Mouse (Mus musculus) embryonic facial prominence, embryonic 11.5 days (tissue): ENCODE results near the gene Cox8b. TPM values are rescaled to one million over a fixed set of nuclear protein-coding genes. Genes with fewer than 3 reads are reported as not detected.
"Not testable (repeated sequence)": the region's sequence is repeated elsewhere in the genome, so short reads cannot be mapped to it uniquely, and the experiment has no call there.

ENCODE experiments used
- ATAC-seq: fragments of 200-750 bp; cut with Nextera tagmentation; replicated peaks from 2 replicates; pipeline ENCODE4 v1.8.0; 2017; ENCODE audit warnings: low read depth; ENCODE audit not compliant: insufficient number of reproducible peaks, low FRiP score, low TSS enrichment
- DNase-seq: peaks from one replicate; pipeline ENCODE4 v3.0.0-alpha.2; 2015; ENCODE audit warnings: low spot score
- H3K27ac ChIP-seq: fragments of 300-500 bp; sonication (generic); replicated peaks from 2 replicates; pipeline ENCODE4 v1.5.1; 2014; ENCODE audit warnings: mild to moderate bottlenecking, low read depth, low read length, control low read depth
- H3K27me3 ChIP-seq: fragments of 300-500 bp; sonication (generic); 2 replicates; pipeline ENCODE4 v1.6.1; 2014; ENCODE audit warnings: mild to moderate bottlenecking, low read length, moderate library complexity, mixed read lengths; ENCODE audit not compliant: control insufficient read depth, insufficient read depth
- H3K36me3 ChIP-seq: fragments of 300-500 bp; sonication (generic); replicated peaks from 2 replicates; pipeline ENCODE4 v1.6.1; 2014; ENCODE audit warnings: low read depth, mild to moderate bottlenecking, low read length, moderate library complexity, mixed read lengths; ENCODE audit not compliant: control insufficient read depth, insufficient read depth
- H3K4me1 ChIP-seq: fragments of 300-500 bp; sonication (generic); 2 replicates; pipeline ENCODE4 v1.6.1; 2014; ENCODE audit warnings: low read length, mixed read lengths; ENCODE audit not compliant: control insufficient read depth, insufficient read depth
- H3K4me2 ChIP-seq: fragments of 300-500 bp; sonication (generic); 2 replicates; pipeline ENCODE4 v1.6.1; 2014; ENCODE audit warnings: low read depth, mild to moderate bottlenecking, control low read depth, low read length, moderate library complexity
- H3K4me3 ChIP-seq: fragments of 300-500 bp; sonication (generic); 2 replicates; pipeline ENCODE4 v1.5.1; 2014; ENCODE audit warnings: low read depth, low read length, control low read depth
- H3K9ac ChIP-seq: fragments of 300-500 bp; sonication (generic); replicated peaks from 2 replicates; pipeline ENCODE4 v1.6.1; 2014; ENCODE audit warnings: mild to moderate bottlenecking, control low read depth, low read length
- H3K9me3 ChIP-seq: fragments of 300-500 bp; sonication (generic); replicated peaks from 2 replicates; pipeline ENCODE4 v1.6.1; 2016; ENCODE audit warnings: mild to moderate bottlenecking, low read length, inconsistent platforms, mixed read lengths; ENCODE audit not compliant: control insufficient read depth
- WGBS: fragments of 180-500 bp; shearing (Covaris S2); extraction: QIAGEN DNeasy Blood & Tissue Kit; methylation state at CpG from one replicate; pipeline ENCODE4 v1.1.7; 2014; 5-methylcytosine and 5-hydroxymethylcytosine counted together
- polyA plus RNA-seq: library from polyadenylated mRNA; unstranded; fragments of >200 nt; fragmentation: Nextera tagmentation; extraction: Ambion mirVana; gene quantifications from 2 replicates; pipeline ENCODE4 v1.2.1, GENCODE M21; 2014

The Cox8b gene
- polyA plus RNA-seq, 1 experiment from 2014 or later: not detected

- H3K4me2 ChIP-seq: no peak overlapping the region
- WGBS: 78% methylated on average over 3 of the region's 3 CpGs
- no peaks in the 10 kb centered on the region for H3K27me3 ChIP-seq
- no peaks in the 10 kb centered on the region for H3K4me1 ChIP-seq
- no peaks in the 10 kb centered on the region for H3K9me3 ChIP-seq
- ATAC-seq (no peak), DNase-seq (no peak)
- no peak overlapping the region for H3K27ac ChIP-seq
- no peak overlapping the region for H3K9ac ChIP-seq
- peaks cover 13% of the 10 kb centered on the region for H3K36me3 ChIP-seq
- H3K4me3 ChIP-seq: no peak overlapping the region
Observed at GRCm38 (mm10) chr7:140899121-140899520, 1.1 kb downstream of the Cox8b start.

DNA sequence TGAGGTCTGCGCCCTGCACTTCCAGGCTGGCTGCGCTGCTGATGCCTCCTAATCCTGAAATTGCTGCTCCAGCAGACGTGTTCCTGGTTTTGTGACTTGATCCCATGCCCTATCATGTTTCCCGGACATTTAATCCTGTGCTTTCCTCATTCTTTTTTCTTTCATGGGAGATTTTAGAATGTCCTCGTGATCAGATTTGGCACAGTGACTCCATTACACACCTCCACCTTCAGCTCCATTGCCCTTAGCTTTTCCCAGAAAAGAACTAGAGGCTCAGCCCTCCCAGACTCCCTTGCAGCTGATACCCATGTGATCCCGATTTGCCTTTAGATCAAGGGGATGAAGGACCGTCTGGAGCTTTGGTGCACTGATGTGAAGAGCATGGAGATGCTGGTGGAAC lies 2.4 kb downstream of the Cox8b start:
- no peak overlapping the region for H3K4me3 ChIP-seq
- H3K27me3 ChIP-seq: no peaks in the 10 kb centered on the region
- DNase-seq (no peak), ATAC-seq (no peak)
- H3K36me3 ChIP-seq: peaks cover 13% of the 10 kb centered on the region
- H3K27ac ChIP-seq: no peak overlapping the region
- no peaks in the 10 kb centered on the region for H3K9me3 ChIP-seq
- H3K4me2 ChIP-seq: no peak overlapping the region
- H3K4me1 ChIP-seq: no peaks in the 10 kb centered on the region
- 79% methylated on average over 7 of the region's 7 CpGs for WGBS
- no peak overlapping the region for H3K9ac ChIP-seq

DNA sequence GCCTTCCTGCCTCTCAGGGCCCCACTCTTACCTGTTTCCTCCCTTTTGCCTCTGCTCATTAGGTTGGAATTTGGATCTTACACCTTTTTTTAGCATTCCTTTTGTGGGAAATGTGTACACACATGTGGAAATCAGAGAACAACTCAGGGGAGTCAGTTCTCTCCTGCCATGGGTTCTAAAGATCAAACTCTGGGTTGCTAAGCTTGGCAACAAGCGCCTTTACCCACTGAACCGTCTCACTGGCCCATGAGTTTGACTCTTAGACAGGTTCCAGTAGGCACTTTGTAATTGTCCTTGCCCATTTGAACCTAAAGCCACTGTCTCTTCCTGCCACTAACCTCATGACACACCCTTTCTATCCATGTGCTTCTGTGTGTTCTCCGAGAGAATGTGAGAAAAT lies 5.6 kb downstream of the Cox8b start:
- no peaks in the 10 kb centered on the region for H3K9me3 ChIP-seq
- H3K27ac ChIP-seq: no peak overlapping the region
- H3K27me3 ChIP-seq: no peaks in the 10 kb centered on the region
- no peak overlapping the region for H3K4me3 ChIP-seq
- no peaks in the 10 kb centered on the region for H3K4me1 ChIP-seq
- no peak overlapping the region for H3K4me2 ChIP-seq
- no peak overlapping the region for H3K9ac ChIP-seq
- WGBS: 96% methylated on average over 3 of the region's 3 CpGs
- no peak for ATAC-seq
- no peak for DNase-seq
- H3K36me3 ChIP-seq: peaks cover 21% of the 10 kb centered on the region

- H3K4me3 ChIP-seq: no peak overlapping the region
- DNase-seq: no peak
- H3K27me3 ChIP-seq: no peaks in the 10 kb centered on the region
- H3K4me2 ChIP-seq: no peak overlapping the region
- 92% methylated on average over 7 of the region's 7 CpGs for WGBS
- H3K4me1 ChIP-seq: no peaks in the 10 kb centered on the region
- H3K9me3 ChIP-seq: no peaks in the 10 kb centered on the region
- ATAC-seq: no peak
- no peak overlapping the region for H3K9ac ChIP-seq
- peaks cover 21% of the 10 kb centered on the region for H3K36me3 ChIP-seq
- no peak overlapping the region for H3K27ac ChIP-seq
Observed at GRCm38 (mm10) chr7:140894031-140894430, 6.2 kb downstream of the Cox8b start.

- not testable (repeated sequence) for ATAC-seq, H3K4me1 ChIP-seq, H3K9me3 ChIP-seq, H3K9ac ChIP-seq, H3K4me3 ChIP-seq, DNase-seq, H3K4me2 ChIP-seq, H3K27me3 ChIP-seq, H3K27ac ChIP-seq
- peaks cover 12% of the 10 kb centered on the region for H3K36me3 ChIP-seq
- WGBS: 95% methylated on average over 16 of the region's 16 CpGs
Observed at GRCm38 (mm10) chr7:140890636-140891035, 9.6 kb downstream of the Cox8b start.

- H3K4me2 ChIP-seq: peak overlapping the region; percentile 63
- H3K9me3 ChIP-seq: no peaks in the 10 kb centered on the region
- H3K9ac ChIP-seq: peak overlapping the region; percentile 75
- H3K4me3 ChIP-seq: peak overlapping the region; percentile 78
- DNase-seq: no peak
- 0% methylated on average over 12 of the region's 12 CpGs for WGBS
- H3K27ac ChIP-seq: no peak overlapping the region
- H3K4me1 ChIP-seq: 0 out of 2 replicates have a peak, but pooled peaks cover 2% of the 10 kb centered on the region
- no peak; the same call in none of the 2 replicates for ATAC-seq
- no peaks in the 10 kb centered on the region for H3K36me3 ChIP-seq
- no peaks in the 10 kb centered on the region for H3K27me3 ChIP-seq
Observed at GRCm38 (mm10) chr7:140882469-140882803, 17.8 kb downstream of the Cox8b start.

- Histone ChIP-seq H3K9me3 (no peaks in the 10 kb centered on the region), H3K4me1 (0 out of 2 replicates have a peak, but pooled peaks cover 2% of the 10 kb centered on the region), H3K27ac (peak within 1 kb of the TSS; percentile 52), H3K4me3 (peak within 1 kb of the TSS; percentile 78), H3K9ac (peak within 1 kb of the TSS; percentile 75), H3K36me3 (no peaks in the 10 kb centered on the region), H3K27me3 (no peaks in the 10 kb centered on the region), H3K4me2 (peak within 1 kb of the TSS; percentile 63)
- DNase-seq (peak; percentile 97), ATAC-seq (peak; percentile 92)
- under 1% methylated on average over 59 of the region's 59 CpGs for WGBS
Observed at GRCm38 (mm10) chr7:140881696-140882468, 18.4 kb downstream of the Cox8b start, which contains the start of the genes Psmd13 and Sirt3. Psmd13 (plus strand) TSS chr7:140881968. Sirt3 (minus strand) TSS chr7:140882309.

- 22% methylated on average over 8 of the region's 8 CpGs for WGBS
- ATAC-seq (no peak), DNase-seq (no peak)
- Histone ChIP-seq H3K36me3 (no peaks in the 10 kb centered on the region), H3K4me3 (peak overlapping the region; percentile 78), H3K4me2 (peak overlapping the region; percentile 63), H3K4me1 (0 out of 2 replicates have a peak, but pooled peaks cover 2% of the 10 kb centered on the region), H3K27me3 (no peaks in the 10 kb centered on the region), H3K27ac (no peak overlapping the region), H3K9me3 (no peaks in the 10 kb centered on the region), H3K9ac (peak overlapping the region; percentile 75)
Observed at GRCm38 (mm10) chr7:140880865-140881515, 19.3 kb downstream of the Cox8b start.
